Mouse (Mus musculus): Measurements from ENCODE around the gene Orc5. TPM values are rescaled to one million over a fixed set of nuclear protein-coding genes. Genes with fewer than 3 reads are reported as not detected.

The Orc5 gene
- total and polyA plus RNA-seq, 3 experiments, result 75.7 to 76.5 TPM; not detected in 1

DNA sequence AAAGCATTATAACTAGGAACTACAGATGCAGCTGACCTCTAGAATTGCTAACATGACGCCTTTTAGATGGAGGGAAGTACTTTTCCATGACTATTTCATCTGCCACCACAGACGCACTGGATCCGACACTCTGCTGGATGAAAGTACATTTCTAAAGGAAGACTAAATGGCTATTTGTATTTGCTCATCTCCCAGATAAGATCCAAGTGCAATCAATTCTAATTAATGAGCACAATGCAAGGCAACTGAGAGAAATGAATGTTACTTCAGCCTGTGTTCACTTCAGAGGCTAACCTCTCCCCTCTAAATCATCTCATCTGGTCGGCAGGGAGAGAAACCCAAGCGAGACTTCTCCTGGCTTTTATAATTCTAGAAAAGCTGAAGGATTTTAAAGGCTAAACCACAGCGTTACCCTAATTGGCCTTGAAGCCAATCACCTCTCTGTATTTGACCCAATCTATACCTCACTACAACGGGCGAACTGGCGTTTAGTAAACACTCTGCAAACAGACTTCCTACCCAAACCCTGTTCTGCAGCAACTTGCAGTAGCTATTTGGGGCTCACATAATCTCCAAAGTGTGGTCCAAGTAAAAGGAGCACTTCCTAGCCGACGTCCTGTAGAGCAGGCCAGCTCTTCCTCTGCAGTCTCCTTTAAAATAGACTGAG, 730 bp downstream of the Orc5 start:
- no peaks in the 10 kb centered on the region for H3K9me3 ChIP-seq (replicated peaks; ENCODE audit: insufficient read depth, low read length)
- H3K27ac ChIP-seq (ENCODE audit: control insufficient read depth, low read depth, low read length), result peak overlapping the region; percentile 89
- DNase-seq (ENCODE audit: low read depth, low spot score), result peak; percentile 80
- TF ChIP-seq MEF2A (IDR thresholded peaks at IDR 0.05; ENCODE audit: extremely low read depth, insufficient replicate concordance, low read depth, low read length, poor library complexity, severe bottlenecking) (no peak), RAD21 (IDR thresholded peaks at IDR 0.05; ENCODE audit: low read depth, low read length) (no peak), CHD1 (IDR thresholded peaks at IDR 0.05; ENCODE audit: low read depth, low read length) (peak; percentile 50; the same call in 1 of the 2 replicates)
- peaks cover 21% of the 10 kb centered on the region for H3K79me2 ChIP-seq (ENCODE audit: control insufficient read depth, insufficient read depth, low read length, poor library complexity)
- peaks cover 22 to 46% of the 10 kb centered on the region in 2 experiments for H3K36me3 ChIP-seq (ENCODE audit: control insufficient read depth in 1 of 2, insufficient read depth in 2 of 2, low read length in 2 of 2)
- peaks cover 25 to 39% of the 10 kb centered on the region in 2 experiments for H3K4me1 ChIP-seq (ENCODE audit: control insufficient read depth in 1 of 2, insufficient read depth in 2 of 2, low read length in 2 of 2)
- H3K9ac ChIP-seq (ENCODE audit: control insufficient read depth, low read depth, low read length, poor library complexity, severe bottlenecking), result peak overlapping the region; percentile 86
- peak overlapping the region; percentile 68 to 78 for H3K4me3 ChIP-seq (ENCODE audit: control insufficient read depth in 1 of 2, insufficient read depth in 1 of 2, low read depth in 2 of 2, low read length in 2 of 2)
- no peaks in the 10 kb centered on the region for H3K27me3 ChIP-seq (ENCODE audit: control insufficient read depth in 1 of 2, insufficient read depth in 2 of 2, low read length in 2 of 2)

- DNase-seq (ENCODE audit: low read depth, low spot score), result peak; percentile 61
- H3K9ac ChIP-seq (ENCODE audit: control insufficient read depth, low read depth, low read length, poor library complexity, severe bottlenecking), result peak overlapping the region; percentile 86
Measured at GRCm38 (mm10) chr5:22548556-22549161, 1.6 kb downstream of the Orc5 start.

GRCm38 (mm10) chr5:22546536-22546935, 3.7 kb downstream of the Orc5 start:
- Histone ChIP-seq H3K27ac (ENCODE audit: control insufficient read depth, low read depth, low read length) (peak overlapping the region; percentile 38), H3K9ac (ENCODE audit: control insufficient read depth, low read depth, low read length, poor library complexity, severe bottlenecking) (peak overlapping the region; percentile 10; the same call in 1 of the 2 replicates)
- TF ChIP-seq CTCF (IDR thresholded peaks at IDR 0.05 in 2 of 3, conservative IDR thresholded peaks at IDR 0.05 in 1 of 3; ENCODE audit: control insufficient read depth in 1 of 3, insufficient read depth in 1 of 3, low read depth in 2 of 3, low read length in 3 of 3, poor library complexity in 1 of 3, severe bottlenecking in 1 of 3) (no peak), MAZ (IDR thresholded peaks at IDR 0.05; ENCODE audit: low read depth, low read length) (no peak), POLR2AphosphoS2 (IDR thresholded peaks at IDR 0.05; ENCODE audit: low read length) (no peak), MXI1 (IDR thresholded peaks at IDR 0.05; ENCODE audit: low read depth, low read length) (no peak), SIN3A (IDR thresholded peaks at IDR 0.05; ENCODE audit: low read length) (no peak), NRF1 (IDR thresholded peaks at IDR 0.05; ENCODE audit: insufficient read depth, low read depth, low read length, poor library complexity, severe bottlenecking) (no peak), HCFC1 (IDR thresholded peaks at IDR 0.05; ENCODE audit: low read depth, low read length) (no peak), EP300 (IDR thresholded peaks at IDR 0.05; ENCODE audit: low read depth in 1 of 2, low read length in 2 of 2) (no peak), POLR2AphosphoS5 (IDR thresholded peaks at IDR 0.05; ENCODE audit: borderline replicate concordance, low read depth, low read length) (no peak), UBTF (IDR thresholded peaks at IDR 0.05; ENCODE audit: borderline replicate concordance, insufficient read depth, low read depth, low read length) (no peak), GABPA (IDR thresholded peaks at IDR 0.05; ENCODE audit: low read depth, low read length) (no peak), CHD1 (IDR thresholded peaks at IDR 0.05; ENCODE audit: low read depth, low read length) (no peak), ZKSCAN1 (IDR thresholded peaks at IDR 0.05; ENCODE audit: low read depth, low read length) (no peak)

More at GRCm38 (mm10) chr5:22548556-22549161, 1.6 kb downstream of the Orc5 start:
- peaks cover 26 to 51% of the 10 kb centered on the region in 2 experiments for H3K36me3 ChIP-seq (ENCODE audit: control insufficient read depth in 1 of 2, insufficient read depth in 2 of 2, low read length in 2 of 2)
- no peaks in the 10 kb centered on the region for H3K9me3 ChIP-seq (replicated peaks; ENCODE audit: insufficient read depth, low read length)
- peaks cover 30 to 40% of the 10 kb centered on the region in 2 experiments for H3K4me1 ChIP-seq (ENCODE audit: control insufficient read depth in 1 of 2, insufficient read depth in 2 of 2, low read length in 2 of 2)
- peak overlapping the region; percentile 17 to 68; a peak in 2 of 4 replicates for H3K4me3 ChIP-seq (ENCODE audit: control insufficient read depth in 1 of 2, insufficient read depth in 1 of 2, low read depth in 2 of 2, low read length in 2 of 2)
- H3K27ac ChIP-seq (ENCODE audit: control insufficient read depth, low read depth, low read length), result 0 out of 2 replicates have a peak overlapping the region, but pooled peaks have one; percentile 24
- TF ChIP-seq MXI1 (IDR thresholded peaks at IDR 0.05; ENCODE audit: low read depth, low read length) (peak; percentile 80; the same call in 1 of the 2 replicates), MAX (IDR thresholded peaks at IDR 0.05; ENCODE audit: low read length) (peak; percentile 66), POLR2AphosphoS5 (IDR thresholded peaks at IDR 0.05; ENCODE audit: borderline replicate concordance, low read depth, low read length) (no peak), NELFE (IDR thresholded peaks at IDR 0.05; ENCODE audit: low read depth, low read length) (0 out of 2 replicates have a peak, but pooled peaks have one; percentile 19)
- no peaks in the 10 kb centered on the region for H3K27me3 ChIP-seq (ENCODE audit: control insufficient read depth in 1 of 2, insufficient read depth in 2 of 2, low read length in 2 of 2)
- H3K79me2 ChIP-seq (ENCODE audit: control insufficient read depth, insufficient read depth, low read length, poor library complexity), result peaks cover 21% of the 10 kb centered on the region

More at GRCm38 (mm10) chr5:22546536-22546935, 3.7 kb downstream of the Orc5 start:
- Histone ChIP-seq H3K4me3 (ENCODE audit: control insufficient read depth in 1 of 2, insufficient read depth in 1 of 2, low read depth in 2 of 2, low read length in 2 of 2) (no peak overlapping the region; a peak in 1 of 4 replicates), H3K9me3 (replicated peaks; ENCODE audit: insufficient read depth, low read length) (no peaks in the 10 kb centered on the region), H3K36me3 (ENCODE audit: control insufficient read depth in 1 of 2, insufficient read depth in 2 of 2, low read length in 2 of 2) (peaks cover 42 to 54% of the 10 kb centered on the region in 2 experiments), H3K79me2 (ENCODE audit: control insufficient read depth, insufficient read depth, low read length, poor library complexity) (peaks cover 22% of the 10 kb centered on the region), H3K4me1 (ENCODE audit: control insufficient read depth in 1 of 2, insufficient read depth in 2 of 2, low read length in 2 of 2) (peaks cover 30 to 40% of the 10 kb centered on the region in 2 experiments), H3K27me3 (ENCODE audit: control insufficient read depth in 1 of 2, insufficient read depth in 2 of 2, low read length in 2 of 2) (no peaks in the 10 kb centered on the region)
- DNase-seq (ENCODE audit: low read depth, low spot score), result peak; percentile 32
